Comparison of ENCODE assay signal across 8 mouse cellular contexts in the genomic region with DNA sequence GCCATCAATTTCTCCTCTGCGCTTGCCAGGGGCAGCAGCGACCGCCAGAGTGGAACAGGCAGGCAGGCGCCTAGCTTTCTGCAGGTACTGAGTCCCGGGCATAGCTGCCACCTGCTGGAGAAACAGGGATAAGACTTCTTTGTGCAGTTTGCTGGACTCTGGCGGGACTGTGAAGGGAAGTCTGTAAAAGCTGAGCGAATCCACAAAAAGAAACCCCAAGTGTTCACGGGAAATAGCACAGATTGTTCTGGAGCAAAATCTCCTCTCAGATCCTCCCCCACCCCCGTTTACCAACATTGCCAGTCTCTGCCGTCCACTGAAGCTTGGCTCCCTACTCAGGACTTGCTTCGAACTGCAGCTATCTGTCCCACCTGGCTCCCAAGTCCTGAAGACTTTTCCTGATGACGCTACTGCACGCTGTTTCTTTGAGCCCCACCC. TPM values are rescaled to one million over a fixed set of nuclear protein-coding genes. Genes with fewer than 3 reads are reported as not detected.
DNase-seq lines count a peak whose midpoint lies in the region; TF ChIP-seq lines count a peak whose summit lies in the region.

No protein-coding gene starts in this region.

- no peaks in the 10 kb centered on the region for H3K36me3 ChIP-seq in midbrain, embryonic 10.5 days

- H3K27me3 ChIP-seq in midbrain, embryonic 10.5 days (ENCODE audit: low read depth, poor library complexity, severe bottlenecking): peaks cover 74% of the 10 kb centered on the region

- H3K4me1 ChIP-seq in cortical plate, adult 2 months (ENCODE audit: control insufficient read depth, insufficient read depth, low read length): peaks cover 4% of the 10 kb centered on the region
- peaks cover 30% of the 10 kb centered on the region for H3K4me1 ChIP-seq in midbrain, embryonic 10.5 days

- peak; percentile 75 to 90 for DNase-seq in adrenal gland, adult (ENCODE audit: inconsistent age in 2 of 2, low spot score in 1 of 2)
- DNase-seq in gastrocnemius, postnatal 10 days: peak; percentile 65
- DNase-seq in induced T-regulatory cell, adult 2 months (ENCODE audit: low read depth): peak; percentile 72
- peak; percentile 73 to 80 for DNase-seq in left cerebral cortex, postnatal 36 days (ENCODE audit: low spot score in 2 of 2)
- DNase-seq in midbrain, embryonic 10.5 days (ENCODE audit: low spot score): peak; percentile 78
- DNase-seq in right cerebral cortex, postnatal 25 days: peak; percentile 79
- DNase-seq in yolk sac, embryonic 10.5 days (ENCODE audit: low spot score): peak; percentile 63

- no peak overlapping the region for H3K4me3 ChIP-seq in cortical plate, adult 2 months (ENCODE audit: insufficient read depth, low read length)
- peak overlapping the region; percentile 39 for H3K4me3 ChIP-seq in midbrain, embryonic 10.5 days

- no peaks in the 10 kb centered on the region for H3K9me3 ChIP-seq in midbrain, embryonic 10.5 days (replicated peaks)

- no peak for TF ChIP-seq POLR2A in cortical plate, adult 2 months (IDR thresholded peaks at IDR 0.05; ENCODE audit: extremely low read depth, insufficient read depth, low read length)

- no peak overlapping the region for H3K27ac ChIP-seq in cortical plate, adult 2 months (ENCODE audit: insufficient read depth, low read length)
- H3K27ac ChIP-seq in midbrain, embryonic 10.5 days (replicated peaks): no peak overlapping the region

- TF ChIP-seq CTCF in cortical plate, adult 2 months (IDR thresholded peaks at IDR 0.05; ENCODE audit: extremely low read depth, insufficient read depth, low read length): peak; percentile 78

- intact Hi-C loops in left cerebral cortex, postnatal 36 days (cut with DNase I): loop anchor here (2.0 kb wide), 1 partner anchor 18 kb away; no protein-coding TSS in a partner anchor

- 8% methylated on average over 13 of the region's 13 CpGs for WGBS in midbrain, embryonic 10.5 days

RNA-seq across cellular contexts. Expression of gene Celf6, which starts 7.2 kb away (rescaled TPM):
- polyA plus RNA-seq in cortical plate, adult 2 months (2012; rRNA removed): 11.7 and 14.3 TPM in 2 replicates
- total RNA-seq in gastrocnemius, postnatal 10 days (2021): not detected
- total RNA-seq in left cerebral cortex, postnatal 36 days (2021): 10 to 100 TPM; 21.4 to 28.7 TPM
- polyA plus RNA-seq in midbrain, embryonic 10.5 days (2016; fragmentation: Nextera tagmentation; extraction: Ambion mirVana): 4.4 and 8.2 TPM in 2 replicates

RNA-seq across cellular contexts. Expression of gene Parp6, which starts 32.2 kb away (rescaled TPM):
- 199 and 202 TPM in 2 replicates for polyA plus RNA-seq in cortical plate, adult 2 months (2012; rRNA removed)
- total RNA-seq in gastrocnemius, postnatal 10 days (2021): 10 to 100 TPM; 11.9 to 19.0 TPM
- total RNA-seq in left cerebral cortex, postnatal 36 days (2021): 100 to 1,000 TPM; 152 to 159 TPM
- polyA plus RNA-seq in midbrain, embryonic 10.5 days (2016; fragmentation: Nextera tagmentation; extraction: Ambion mirVana): 46.5 and 70.8 TPM in 2 replicates

RNA-seq across cellular contexts. Expression of gene Tmem202, which starts 45.2 kb away (rescaled TPM):
- polyA plus RNA-seq in cortical plate, adult 2 months (2012; rRNA removed): 2.8 TPM in 2 replicates
- total RNA-seq in gastrocnemius, postnatal 10 days (2021): under 1 TPM; 0.56 to 0.63 TPM
- 1 to 10 TPM; 3.9 to 5.3 TPM for total RNA-seq in left cerebral cortex, postnatal 36 days (2021)
- 0.09 and 0.12 TPM in 2 replicates for polyA plus RNA-seq in midbrain, embryonic 10.5 days (2016; fragmentation: Nextera tagmentation; extraction: Ambion mirVana)

RNA-seq across cellular contexts. Expression of gene Hexa, which starts 45.5 kb away (rescaled TPM):
- polyA plus RNA-seq in cortical plate, adult 2 months (2012; rRNA removed): 56.1 and 59.4 TPM in 2 replicates
- 10 to 100 TPM; 25.7 to 37.4 TPM for total RNA-seq in gastrocnemius, postnatal 10 days (2021)
- 10 to 100 TPM; 47.0 to 50.8 TPM for total RNA-seq in left cerebral cortex, postnatal 36 days (2021)
- polyA plus RNA-seq in midbrain, embryonic 10.5 days (2016; fragmentation: Nextera tagmentation; extraction: Ambion mirVana): 50.4 and 51.2 TPM in 2 replicates

Comparison
In these comparisons a context has a peak if more than half of its experiments do, and no peak if none do; other contexts are left out.
1. RNA of gene Celf6, which starts 7.2 kb away (total RNA-seq): 21.4 to 28.7 TPM in left cerebral cortex, postnatal 36 days; not detected in gastrocnemius, postnatal 10 days; every median in the first group is over 10 times any median in the second.
2. RNA of gene Parp6, which starts 32.2 kb away (total RNA-seq): 152 to 159 TPM in left cerebral cortex, postnatal 36 days; 11.9 to 19.0 TPM in gastrocnemius, postnatal 10 days; every median in the first group is over 4 times any median in the second.
3. Peak in every context shown above with its lines, with median percentiles within 50 percentile points of each other: DNase-seq.